Mouse (Mus musculus): ENCODE measurements around the gene Rangap1. TPM values are rescaled to one million over a fixed set of nuclear protein-coding genes. Genes with fewer than 3 reads are reported as not detected.

Rangap1 gene
- total RNA-seq, 2 experiments from 2014 or later, result 206 to 228 TPM

Other genes with a start within 250 kb of the Rangap1 start
- gene Ep300, start 160.2 kb downstream of the Rangap1 start, total RNA-seq (2021), result 10 to 100 TPM; 68.3 to 82.0 TPM
- 10 to 100 TPM; 35.4 to 36.4 TPM for gene L3mbtl2, start 81.6 kb downstream of the Rangap1 start, total RNA-seq (2021)
- gene Chadl, start 48.2 kb downstream of the Rangap1 start, total RNA-seq (2021), result 10 to 100 TPM; 17.3 to 20.8 TPM
- 100 to 1,000 TPM; 177 to 182 TPM for gene Zc3h7b, start 473 bp downstream of the Rangap1 start, total RNA-seq (2021)
- gene Tef, start 56.9 kb upstream of the Rangap1 start, total RNA-seq (2021), result 100 to 1,000 TPM; 244 to 267 TPM
- gene Tob2, start 113.3 kb upstream of the Rangap1 start, total RNA-seq (2021), result 10 to 100 TPM; 26.4 to 37.6 TPM
- 10 to 100 TPM; 31.0 to 36.3 TPM for gene Phf5a, start 126.4 kb upstream of the Rangap1 start, total RNA-seq (2021)
- 100 to 1,000 TPM; 425 to 455 TPM for gene Aco2, start 126.8 kb upstream of the Rangap1 start, total RNA-seq (2021)
- 10 to 100 TPM; 46.7 to 58.5 TPM for gene Polr3h, start 180.7 kb upstream of the Rangap1 start, total RNA-seq (2021)
- 10 to 100 TPM; 83.6 to 86.1 TPM for gene Csdc2, start 191.2 kb upstream of the Rangap1 start, total RNA-seq (2021)
- 100 to 1,000 TPM; 197 to 221 TPM for gene Pmm1, start 215.4 kb upstream of the Rangap1 start, total RNA-seq (2021)
- not detected for gene 1700029P11Rik, start 235.0 kb upstream of the Rangap1 start, total RNA-seq (2021)
- 10 to 100 TPM; 19.1 to 33.7 TPM for gene Xrcc6, start 242.3 kb upstream of the Rangap1 start, total RNA-seq (2021)

Data from left cerebral cortex, postnatal 36 days (tissue).